Mouse (Mus musculus) forebrain, embryonic 14.5 days (tissue): Measurements from ENCODE around the gene Kalrn. TPM values are rescaled to one million over a fixed set of nuclear protein-coding genes. Genes with fewer than 3 reads are reported as not detected.
"Not testable (repeated sequence)": the region's sequence is repeated elsewhere in the genome, so short reads cannot be mapped to it uniquely, and the experiment has no call there.

Source experiments
- ATAC-seq: fragments of 200-750 bp; cut with Nextera tagmentation; 2 replicates; pipeline ENCODE4 v1.8.0; 2017; ENCODE audit warnings: mild to moderate bottlenecking, moderate library complexity
- DNase-seq: peaks from one replicate; pipeline ENCODE4 v3.0.0-alpha.2; 2015; ENCODE audit warnings: low spot score
- H3K27ac ChIP-seq: fragments of 300-500 bp; sonication (generic); 2 replicates; pipeline ENCODE4 v1.5.1; 2014; ENCODE audit warnings: low read depth, mild to moderate bottlenecking, control low read depth, low read length, moderate library complexity
- H3K27me3 ChIP-seq: fragments of 300-500 bp; sonication (generic); replicated peaks from 2 replicates; pipeline ENCODE4 v1.6.1; 2014; ENCODE audit warnings: low read length, control low read depth, mixed read lengths; ENCODE audit not compliant: control insufficient read depth, insufficient read depth
- H3K36me3 ChIP-seq: fragments of 300-500 bp; sonication (generic); 2 replicates; pipeline ENCODE4 v1.6.1; 2014; ENCODE audit warnings: low read length, control low read depth; ENCODE audit not compliant: control insufficient read depth, insufficient read depth
- H3K4me1 ChIP-seq: fragments of 300-500 bp; sonication (generic); 2 replicates; pipeline ENCODE4 v1.6.1; 2014; ENCODE audit warnings: antibody characterized with exemption, low read length, control low read depth; ENCODE audit not compliant: control insufficient read depth, insufficient read depth
- H3K4me2 ChIP-seq: fragments of 300-500 bp; sonication (generic); 2 replicates; pipeline ENCODE4 v1.6.1; 2014; ENCODE audit warnings: mild to moderate bottlenecking, control low read depth, low read length
- H3K4me3 ChIP-seq: fragments of 300-500 bp; sonication (generic); 2 replicates; pipeline ENCODE4 v1.5.1; 2014; ENCODE audit warnings: low read depth, low read length, control low read depth
- H3K9ac ChIP-seq: fragments of 300-500 bp; sonication (generic); 2 replicates; pipeline ENCODE4 v1.6.1; 2014; ENCODE audit warnings: mild to moderate bottlenecking, low read length, control low read depth, moderate library complexity
- H3K9me3 ChIP-seq: fragments of 300-500 bp; sonication (generic); replicated peaks from 2 replicates; pipeline ENCODE4 v1.6.1; 2016; ENCODE audit warnings: low read length, control low read depth, mixed read lengths; ENCODE audit not compliant: control insufficient read depth
- WGBS: fragments of 180-500 bp; shearing (Covaris S2); extraction: QIAGEN DNeasy Blood & Tissue Kit; methylation state at CpG from one replicate; pipeline ENCODE4 v1.1.7; 2014; 5-methylcytosine and 5-hydroxymethylcytosine counted together
- polyA plus RNA-seq: library from polyadenylated mRNA; unstranded; fragments of >200 nt; fragmentation: Nextera tagmentation; extraction: Ambion mirVana; gene quantifications from 2 replicates; pipeline ENCODE4 v1.2.1, GENCODE M21; 2014

Kalrn gene
- polyA plus RNA-seq, 1 experiment from 2014 or later, result 19.7 TPM

DNA sequence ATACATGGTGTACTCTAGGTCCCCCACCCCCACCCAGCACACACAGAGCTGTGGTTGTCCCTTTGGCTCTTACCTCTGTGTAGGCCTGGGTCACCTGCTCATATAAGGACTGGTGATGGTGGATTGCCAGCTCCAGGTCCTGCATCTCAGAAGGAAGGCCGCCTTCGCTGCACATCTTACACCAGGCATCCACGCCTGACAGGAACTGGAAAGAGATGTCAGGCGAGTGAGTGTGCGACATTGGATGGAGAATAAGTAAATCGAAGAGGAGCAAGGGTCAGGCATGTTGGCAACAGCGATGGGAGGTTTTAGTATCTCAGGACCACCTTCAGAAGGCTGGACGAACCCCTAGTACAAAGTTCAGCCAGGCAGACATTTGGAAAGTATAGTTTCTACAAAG, 263.0 kb downstream of the Kalrn start:
- DNase-seq (no peak), ATAC-seq (no peak)
- Histone ChIP-seq H3K4me3 (no peak overlapping the region), H3K4me2 (no peak overlapping the region), H3K9ac (no peak overlapping the region), H3K27ac (no peak overlapping the region), H3K9me3 (no peaks in the 10 kb centered on the region), H3K27me3 (no peaks in the 10 kb centered on the region), H3K36me3 (peaks cover 48% of the 10 kb centered on the region), H3K4me1 (no peaks in the 10 kb centered on the region)
- WGBS, result 94% methylated on average over 8 of the region's 8 CpGs

DNA sequence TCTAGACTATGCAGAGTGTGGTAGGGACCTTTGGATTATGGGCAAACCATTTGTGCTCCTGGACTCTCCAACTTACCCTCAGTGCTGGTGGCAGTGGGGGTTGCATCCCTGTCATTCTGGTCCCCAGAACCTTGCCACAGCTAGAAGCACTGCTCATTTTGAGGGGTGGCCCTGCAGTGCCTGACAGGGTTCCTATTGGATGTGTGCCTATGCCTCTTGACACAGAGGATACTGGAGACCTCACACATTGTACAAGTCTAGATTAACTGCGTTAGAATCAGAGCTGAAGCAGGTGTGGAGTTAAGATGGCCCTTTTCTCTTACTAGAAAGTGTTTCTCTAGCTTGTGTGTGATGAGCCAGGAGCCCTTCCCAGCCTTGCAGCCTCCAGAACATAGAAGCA, 265.0 kb downstream of the Kalrn start:
- no peak for DNase-seq
- no peaks in the 10 kb centered on the region for H3K4me1 ChIP-seq
- no peak overlapping the region for H3K9ac ChIP-seq
- H3K4me3 ChIP-seq, result no peak overlapping the region
- no peak for ATAC-seq
- no peak overlapping the region for H3K27ac ChIP-seq
- WGBS, result 87% methylated on average over 1 of the region's 1 CpGs
- H3K27me3 ChIP-seq, result no peaks in the 10 kb centered on the region
- no peaks in the 10 kb centered on the region for H3K9me3 ChIP-seq
- H3K4me2 ChIP-seq, result no peak overlapping the region
- peaks cover 56% of the 10 kb centered on the region for H3K36me3 ChIP-seq

DNA sequence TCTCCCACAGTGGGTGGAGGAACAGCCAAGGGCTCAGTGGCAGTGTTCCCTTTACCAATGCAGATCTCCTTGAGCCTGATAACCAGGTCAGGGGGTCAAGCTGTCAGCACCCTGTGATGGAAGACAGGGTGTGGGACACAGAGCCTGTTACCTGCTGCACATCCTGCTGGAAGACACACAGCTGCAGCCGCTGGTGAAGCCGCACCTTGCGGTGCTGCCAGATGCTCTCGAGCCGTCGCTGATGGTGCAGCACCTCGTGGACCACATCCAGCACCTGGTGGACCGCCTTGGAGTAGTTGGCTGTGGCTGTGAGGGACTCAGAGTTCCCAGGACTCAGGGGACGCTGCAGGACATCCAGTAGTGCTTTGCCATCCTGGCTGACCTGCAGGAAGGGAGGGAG, 265.9 kb downstream of the Kalrn start:
- no peak overlapping the region for H3K27ac ChIP-seq
- no peak overlapping the region for H3K4me3 ChIP-seq
- H3K4me2 ChIP-seq, result no peak overlapping the region
- H3K9ac ChIP-seq, result no peak overlapping the region
- no peaks in the 10 kb centered on the region for H3K27me3 ChIP-seq
- 88% methylated on average over 9 of the region's 9 CpGs for WGBS
- DNase-seq, result no peak
- H3K9me3 ChIP-seq, result no peaks in the 10 kb centered on the region
- no peaks in the 10 kb centered on the region for H3K4me1 ChIP-seq
- no peak for ATAC-seq
- H3K36me3 ChIP-seq, result peaks cover 49% of the 10 kb centered on the region

DNA sequence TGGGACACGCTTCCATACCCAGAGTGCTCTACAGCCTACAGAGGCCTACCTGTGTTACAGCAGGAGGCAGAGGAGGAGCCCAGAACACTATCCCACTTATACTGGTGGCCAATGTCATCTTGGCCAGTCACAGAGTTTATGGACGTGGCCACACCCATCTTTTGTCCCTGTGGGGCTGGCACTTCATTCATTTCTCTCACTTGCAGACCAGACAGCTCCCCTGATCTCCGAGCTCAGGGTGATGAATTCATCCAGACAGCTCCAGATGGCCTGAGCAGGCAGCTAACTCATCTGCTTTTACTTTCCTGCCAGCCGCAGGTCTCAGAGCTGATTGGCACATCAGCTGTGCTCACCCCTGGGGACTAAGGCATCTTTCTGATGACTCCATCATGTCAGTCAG, 267.7 kb downstream of the Kalrn start:
- Histone ChIP-seq H3K4me1 (no peaks in the 10 kb centered on the region), H3K9me3 (no peaks in the 10 kb centered on the region), H3K36me3 (peaks cover 46% of the 10 kb centered on the region), H3K4me2 (no peak overlapping the region), H3K27ac (no peak overlapping the region), H3K4me3 (no peak overlapping the region), H3K9ac (no peak overlapping the region), H3K27me3 (no peaks in the 10 kb centered on the region)
- WGBS, result 76% methylated on average over 4 of the region's 4 CpGs
- ATAC-seq (no peak), DNase-seq (no peak)

DNA sequence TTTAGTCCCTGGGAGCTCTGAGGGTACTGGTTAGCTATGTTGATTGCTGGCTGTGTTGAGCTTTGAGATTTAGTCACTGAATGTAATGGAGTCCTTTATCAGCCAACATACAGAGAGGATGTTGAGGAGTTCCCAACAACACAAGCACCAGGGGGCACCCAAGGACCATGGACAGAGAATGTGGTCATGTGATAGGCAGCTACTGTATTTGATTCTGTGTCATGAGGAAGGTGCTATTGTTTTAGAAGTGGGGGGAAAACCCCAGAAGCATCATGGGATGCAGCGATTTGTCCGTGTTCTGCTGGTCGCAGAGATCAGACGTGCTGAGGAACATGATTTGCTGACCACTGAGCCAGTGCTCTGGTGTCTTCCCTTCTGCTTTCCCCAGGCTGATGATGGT, 269.5 kb downstream of the Kalrn start:
- 80% methylated on average over 4 of the region's 4 CpGs for WGBS
- H3K4me1 ChIP-seq, H3K9me3 ChIP-seq, H3K9ac ChIP-seq, DNase-seq, H3K27ac ChIP-seq, H3K4me3 ChIP-seq, H3K4me2 ChIP-seq, H3K27me3 ChIP-seq: not testable (repeated sequence)
- peak; percentile 58; the same call in 1 of the 2 replicates for ATAC-seq
- H3K36me3 ChIP-seq, result peaks cover 34% of the 10 kb centered on the region

DNA sequence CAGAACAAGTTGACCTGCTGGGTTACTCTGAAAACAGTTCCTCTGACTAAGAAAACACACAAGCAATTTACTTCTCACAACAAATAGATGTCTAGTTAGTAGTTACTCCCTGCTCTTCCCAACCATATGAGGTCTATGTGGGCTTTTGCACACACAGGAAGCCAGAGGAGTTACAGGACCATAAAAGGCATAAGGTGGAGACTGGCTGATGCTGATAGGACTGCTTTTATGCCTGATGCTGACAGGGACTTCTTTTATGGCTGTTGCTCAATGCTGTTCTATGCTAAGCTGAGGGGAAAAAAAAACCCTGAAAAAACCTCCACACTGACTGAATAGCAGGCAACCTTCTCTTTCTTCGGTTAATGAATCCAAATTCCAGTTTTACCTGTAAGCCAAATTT, 270.8 kb downstream of the Kalrn start:
- no peak for ATAC-seq

DNA sequence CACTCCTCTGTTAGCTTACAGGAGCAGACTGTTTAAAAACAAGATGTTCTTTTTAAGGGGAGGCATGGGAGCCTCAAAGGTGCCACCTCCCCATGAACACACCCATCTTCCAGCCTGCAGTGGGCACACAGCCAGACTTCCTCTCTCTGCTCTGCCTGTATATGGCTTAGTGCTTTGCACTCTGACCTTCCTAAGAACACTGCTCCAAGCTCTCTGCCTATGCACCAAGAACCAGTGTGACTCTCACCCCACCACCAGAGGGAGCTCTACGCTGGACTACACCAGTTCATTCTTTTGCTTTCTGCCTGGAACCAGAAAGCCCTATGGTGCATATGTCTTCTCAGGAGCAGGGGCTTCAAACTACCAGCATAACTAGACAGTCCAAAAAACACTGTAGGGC, 271.3 kb downstream of the Kalrn start:
- Histone ChIP-seq H3K9ac (no peak overlapping the region), H3K27me3 (no peaks in the 10 kb centered on the region), H3K4me3 (no peak overlapping the region), H3K4me1 (no peaks in the 10 kb centered on the region), H3K4me2 (no peak overlapping the region), H3K27ac (no peak overlapping the region), H3K9me3 (no peaks in the 10 kb centered on the region), H3K36me3 (peaks cover 19% of the 10 kb centered on the region)
- ATAC-seq (no peak), DNase-seq (no peak)
- WGBS, result 89% methylated on average over 1 of the region's 1 CpGs

More for the DNA sequence above, 270.8 kb downstream of the Kalrn start:
- Histone ChIP-seq H3K4me1 (no peaks in the 10 kb centered on the region), H3K36me3 (peaks cover 24% of the 10 kb centered on the region), H3K27me3 (no peaks in the 10 kb centered on the region), H3K4me2 (no peak overlapping the region), H3K27ac (no peak overlapping the region), H3K4me3 (no peak overlapping the region), H3K9ac (no peak overlapping the region), H3K9me3 (no peaks in the 10 kb centered on the region)
- 90% methylated on average over 1 of the region's 1 CpGs for WGBS
- no peak for DNase-seq

DNA sequence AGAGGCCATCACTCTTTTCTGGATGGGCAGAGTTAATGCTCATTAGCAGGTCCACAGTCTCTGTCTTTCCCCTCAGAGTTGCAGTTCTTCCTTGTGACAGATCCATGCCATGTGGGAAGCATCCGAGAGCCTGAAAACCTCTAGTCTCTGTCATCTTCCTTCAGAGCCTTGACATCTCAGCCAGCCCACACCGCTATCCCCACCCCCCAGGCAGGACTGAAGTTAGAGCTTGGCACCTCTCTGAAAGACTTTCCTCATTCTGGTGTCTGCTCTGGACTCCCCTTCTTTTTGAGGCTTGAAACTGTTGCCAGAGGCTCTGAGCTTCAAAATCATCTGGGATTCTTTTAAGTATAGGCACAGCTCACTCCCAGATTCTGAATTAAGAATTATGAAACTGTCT, 274.1 kb downstream of the Kalrn start:
- DNase-seq (no peak), ATAC-seq (no peak)
- Histone ChIP-seq H3K27ac (no peak overlapping the region), H3K4me1 (no peaks in the 10 kb centered on the region), H3K9ac (no peak overlapping the region), H3K27me3 (no peaks in the 10 kb centered on the region), H3K4me3 (no peak overlapping the region), H3K9me3 (no peaks in the 10 kb centered on the region), H3K4me2 (no peak overlapping the region), H3K36me3 (peaks cover 11% of the 10 kb centered on the region; the same call in 1 of the 2 replicates)
- 92% methylated on average over 2 of the region's 2 CpGs for WGBS

DNA sequence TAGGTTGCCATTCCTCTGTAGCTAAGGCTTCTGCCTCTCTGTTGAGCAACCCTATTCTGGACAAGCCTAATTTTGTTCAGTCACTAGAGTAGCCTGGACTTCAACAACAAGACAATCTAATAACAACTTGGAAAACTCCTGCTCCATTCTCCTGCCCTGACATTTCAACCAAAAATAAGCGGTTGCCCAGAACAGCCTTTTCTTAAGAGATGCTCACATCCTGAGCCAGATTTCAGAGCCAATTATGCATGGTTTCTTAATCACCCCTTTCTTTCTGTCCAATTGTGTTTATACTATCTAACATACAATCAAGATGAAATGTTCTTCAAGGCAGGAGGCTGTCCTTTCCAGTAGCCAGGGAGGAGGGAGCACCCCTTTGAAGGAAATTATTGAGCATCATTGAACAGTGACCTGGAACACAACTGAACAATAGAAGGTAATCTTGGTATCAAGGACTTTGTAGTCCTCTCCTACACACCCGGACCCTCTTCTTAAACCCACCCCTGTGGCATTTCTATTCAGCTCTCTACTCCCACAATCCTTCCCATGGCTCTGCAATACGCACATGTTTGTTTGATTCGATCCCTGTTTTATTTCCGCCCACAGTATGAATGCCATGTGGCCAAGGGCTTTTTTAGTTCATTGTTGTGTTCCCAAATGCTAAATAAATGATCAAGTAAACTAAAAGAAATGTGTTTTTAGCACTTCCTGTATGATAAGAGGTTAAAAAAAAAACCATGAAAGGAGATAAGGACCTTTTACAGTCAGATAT, 275.2 kb downstream of the Kalrn start:
- Histone ChIP-seq H3K27ac (no peak overlapping the region), H3K9ac (no peak overlapping the region), H3K4me1 (no peaks in the 10 kb centered on the region), H3K9me3 (no peaks in the 10 kb centered on the region), H3K27me3 (no peaks in the 10 kb centered on the region), H3K4me3 (no peak overlapping the region), H3K4me2 (no peak overlapping the region), H3K36me3 (peaks cover 20% of the 10 kb centered on the region)
- 50% methylated on average over 5 of the region's 5 CpGs for WGBS
- DNase-seq (no peak), ATAC-seq (no peak)
